In genomic region chr9:116389781-116390180, GRCm38 (mm10) we compare ENCODE assay signal across 17 mouse cellular contexts.
A peak's percentile ranks its signal among the peaks of the same experiment; 100 is the strongest.
DNase-seq lines count a peak whose midpoint lies in the region; ATAC-seq and TF ChIP-seq lines count a peak whose summit lies in the region.
"Had no signal": no experiment of that assay in that cellular context is flagged by ENCODE, and none has a peak within 500 bp of the region (broad histone marks: within the 10 kb centered on the region; RNA-seq: fewer than 3 reads in every experiment).

No protein-coding gene starts in this region.

- no peaks in the 10 kb centered on the region for H3K4me1 ChIP-seq in heart, adult 2 months (ENCODE audit: control insufficient read depth, insufficient read depth, low read length)
- H3K4me1 ChIP-seq in lung, embryonic 14.5 days (ENCODE audit: insufficient read depth) = peaks cover 3% of the 10 kb centered on the region; the same call in 1 of the 2 replicates
- no peaks in the 10 kb centered on the region for H3K4me1 ChIP-seq in forebrain, embryonic 13.5 days
- H3K4me1 ChIP-seq: midbrain, embryonic 13.5 days had no signal

- no peak for ATAC-seq in lung, embryonic 14.5 days (ENCODE audit: insufficient read depth)
- no peak for ATAC-seq in forebrain, embryonic 13.5 days
- ATAC-seq: hindbrain, embryonic 16.5 days had no signal

- no peak overlapping the region for H3K4me3 ChIP-seq in heart, adult 2 months
- H3K4me3 ChIP-seq in lung, embryonic 14.5 days (ENCODE audit: low read depth, low read length) = no peak overlapping the region
- no peak overlapping the region for H3K4me3 ChIP-seq in forebrain, embryonic 13.5 days
- H3K4me3 ChIP-seq: heart, embryonic 15.5 days; limb, embryonic 13.5 days; midbrain, embryonic 13.5 days; neural tube, embryonic 13.5 days had no signal

- no peak for DNase-seq in heart, adult 2 months
- DNase-seq in heart, adult 8-10 months (ENCODE audit: low spot score) = no peak
- peak; percentile 47 for DNase-seq in lung, embryonic 14.5 days
- DNase-seq in lung, adult 18-20 months = no peak
- peak; percentile 52 for DNase-seq in R1 (ENCODE audit: low read depth, low spot score)
- DNase-seq in splenic B cell, adult 2 months (ENCODE audit: low read depth, low spot score) = peak; percentile 41
- no peak for DNase-seq in spleen, postnatal 36 days (ENCODE audit: low spot score in 2 of 2)
- DNase-seq: cerebellum, adult 9-11 months; gastrocnemius, postnatal 10 days; lung, postnatal 14 days; spleen, adult 18-20 months had no signal

- H3K9ac ChIP-seq in heart, adult 2 months (ENCODE audit: low read depth, low read length) = no peak overlapping the region
- H3K9ac ChIP-seq in lung, embryonic 14.5 days = no peak overlapping the region
- no peak overlapping the region for H3K9ac ChIP-seq in forebrain, embryonic 13.5 days
- H3K9ac ChIP-seq: heart, embryonic 15.5 days; limb, embryonic 13.5 days; midbrain, embryonic 13.5 days; neural tube, embryonic 13.5 days had no signal

- peak; percentile 51 for TF ChIP-seq CTCF in heart, adult 2 months (IDR thresholded peaks at IDR 0.05)
- TF ChIP-seq CTCF in lung, embryonic 14.5 days (IDR thresholded peaks at IDR 0.05; ENCODE audit: low read depth) = peak; percentile 52

- no peaks in the 10 kb centered on the region for H3K79me2 ChIP-seq in heart, adult 2 months (replicated peaks; ENCODE audit: control insufficient read depth, insufficient read depth, low read length)

- WGBS in heart, adult 2 months = 65% methylated on average over 3 of the region's 3 CpGs
- 79% methylated on average over 3 of the region's 3 CpGs for WGBS in lung, embryonic 14.5 days
- WGBS in forebrain, embryonic 13.5 days = 87% methylated on average over 3 of the region's 3 CpGs

- H3K27me3 ChIP-seq in heart, adult 2 months (ENCODE audit: control insufficient read depth, insufficient read depth, low read length) = no peaks in the 10 kb centered on the region
- H3K27me3 ChIP-seq in lung, embryonic 14.5 days (ENCODE audit: insufficient read depth, low read length) = no peaks in the 10 kb centered on the region
- no peaks in the 10 kb centered on the region for H3K27me3 ChIP-seq in splenic B cell, adult 2 months (ENCODE audit: control insufficient read depth, insufficient read depth, low read length, poor library complexity, severe bottlenecking)
- H3K27me3 ChIP-seq in forebrain, embryonic 13.5 days = no peaks in the 10 kb centered on the region
- H3K27me3 ChIP-seq: heart, embryonic 15.5 days; limb, embryonic 13.5 days; midbrain, embryonic 13.5 days; neural tube, embryonic 13.5 days had no signal

- H3K4me2 ChIP-seq in lung, embryonic 14.5 days = no peak overlapping the region
- H3K4me2 ChIP-seq in forebrain, embryonic 13.5 days = no peak overlapping the region
- H3K4me2 ChIP-seq: heart, embryonic 15.5 days; limb, embryonic 13.5 days; midbrain, embryonic 13.5 days; neural tube, embryonic 13.5 days had no signal

- no peak for TF ChIP-seq EP300 in heart, adult 2 months (IDR thresholded peaks at IDR 0.05; ENCODE audit: insufficient read depth, low read depth, low read length)

- no peak for TF ChIP-seq POLR2A in heart, adult 2 months (IDR thresholded peaks at IDR 0.05; ENCODE audit: insufficient read depth, low read depth, low read length)

- no peaks in the 10 kb centered on the region for H3K9me3 ChIP-seq in lung, embryonic 14.5 days (ENCODE audit: low read depth, low read length)
- H3K9me3 ChIP-seq in forebrain, embryonic 13.5 days (replicated peaks) = no peaks in the 10 kb centered on the region
- H3K9me3 ChIP-seq: heart, embryonic 15.5 days; limb, embryonic 13.5 days; midbrain, embryonic 13.5 days; neural tube, embryonic 13.5 days had no signal

- no peak overlapping the region for H3K27ac ChIP-seq in heart, adult 2 months
- H3K27ac ChIP-seq in lung, embryonic 14.5 days (ENCODE audit: low read depth) = no peak overlapping the region
- H3K27ac ChIP-seq in forebrain, embryonic 13.5 days = no peak overlapping the region
- H3K27ac ChIP-seq: heart, embryonic 15.5 days; limb, embryonic 13.5 days; midbrain, embryonic 13.5 days; neural tube, embryonic 13.5 days had no signal

- no peaks in the 10 kb centered on the region for H3K36me3 ChIP-seq in heart, adult 2 months (ENCODE audit: control insufficient read depth, insufficient read depth, low read length)
- no peaks in the 10 kb centered on the region for H3K36me3 ChIP-seq in lung, embryonic 14.5 days (ENCODE audit: insufficient read depth)
- H3K36me3 ChIP-seq in splenic B cell, adult 2 months (ENCODE audit: control insufficient read depth, insufficient read depth, low read length, poor library complexity, severe bottlenecking) = no peaks in the 10 kb centered on the region
- no peaks in the 10 kb centered on the region for H3K36me3 ChIP-seq in forebrain, embryonic 13.5 days (ENCODE audit: poor library complexity, severe bottlenecking)
- H3K36me3 ChIP-seq: heart, embryonic 15.5 days; limb, embryonic 13.5 days; midbrain, embryonic 13.5 days; neural tube, embryonic 13.5 days had no signal

- intact Hi-C loops in heart, adult 2 months (cut with DNase I) = no loop called here

Comparison
In these comparisons a context has a peak if more than half of its experiments do, and no peak if none do; other contexts are left out.
1. DNase-seq: peak in lung, embryonic 14.5 days (single experiment), R1 (single experiment) and splenic B cell, adult 2 months (single experiment); none in heart, adult 2 months (0 of 2), heart, adult 8-10 months (single experiment), lung, adult 18-20 months (0 of 2) and spleen, postnatal 36 days (0 of 2).